Mouse (Mus musculus) spleen, postnatal 10 days (tissue): Measurements from ENCODE around the gene Rab15.

Experiments used
- DNase-seq, 2 experiments: peaks; one replicate each; pipeline ENCODE4 v3.0.0; 2021 to 2022; ENCODE audit warnings: low spot score in 2 of 2

Gene Rab15

DNA sequence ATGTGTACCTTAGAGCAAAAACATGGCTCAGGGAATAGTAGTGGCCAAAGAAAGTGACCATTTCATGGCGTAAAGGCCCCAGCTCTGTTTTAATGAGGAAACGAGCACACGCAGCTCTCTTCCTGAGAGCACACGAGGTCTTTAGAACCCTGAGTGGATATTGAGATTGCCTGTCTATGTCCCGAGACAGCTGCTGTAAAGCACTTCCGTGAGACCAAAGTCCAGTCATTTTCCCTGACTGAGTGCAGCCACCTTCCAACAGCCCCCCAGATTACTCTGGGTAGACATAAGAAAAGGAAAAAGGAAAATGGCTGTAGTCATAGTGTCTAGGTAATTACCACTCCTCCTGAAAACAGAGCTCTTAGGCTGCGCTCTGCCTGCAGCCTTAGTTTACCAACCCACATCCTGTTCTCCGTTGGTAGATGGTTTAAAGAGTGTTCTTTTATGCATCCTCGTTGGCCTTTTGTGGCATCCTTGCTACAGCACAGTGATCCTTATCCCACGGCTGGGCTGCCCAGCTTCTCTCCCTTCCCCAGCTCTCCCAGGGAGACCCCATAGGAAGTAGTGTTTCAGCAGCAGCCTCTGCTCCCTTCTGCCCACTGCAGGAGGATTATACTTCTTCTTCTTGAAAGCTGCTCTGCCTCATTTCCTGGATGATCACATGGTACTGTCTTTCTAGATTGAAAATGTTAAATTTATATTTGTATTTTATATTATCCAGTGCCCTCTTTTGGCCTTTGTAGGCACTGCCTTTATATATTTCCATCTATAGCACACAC lies 44.2 kb downstream of the Rab15 start:
- DNase-seq = no peak

DNA sequence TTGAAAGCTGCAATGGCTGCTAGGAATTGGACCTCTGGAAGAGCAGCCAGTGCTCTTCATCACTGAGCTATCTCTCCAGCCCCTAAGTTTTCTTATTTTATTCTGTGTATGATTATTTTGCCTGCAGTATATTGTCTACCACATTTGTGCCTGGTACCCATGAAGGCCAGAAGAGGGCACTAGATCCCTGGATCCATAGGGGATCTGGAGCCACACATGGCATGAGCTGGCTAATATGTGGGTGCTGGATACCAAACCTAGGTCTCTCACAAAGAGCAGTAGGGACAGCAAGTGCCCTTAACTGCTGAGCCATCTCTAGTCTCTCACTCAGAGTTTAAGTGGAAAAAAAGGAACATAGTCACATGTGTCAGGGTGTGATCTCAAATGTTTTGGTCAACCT lies 44.9 kb downstream of the Rab15 start:
- DNase-seq = no peak

DNA sequence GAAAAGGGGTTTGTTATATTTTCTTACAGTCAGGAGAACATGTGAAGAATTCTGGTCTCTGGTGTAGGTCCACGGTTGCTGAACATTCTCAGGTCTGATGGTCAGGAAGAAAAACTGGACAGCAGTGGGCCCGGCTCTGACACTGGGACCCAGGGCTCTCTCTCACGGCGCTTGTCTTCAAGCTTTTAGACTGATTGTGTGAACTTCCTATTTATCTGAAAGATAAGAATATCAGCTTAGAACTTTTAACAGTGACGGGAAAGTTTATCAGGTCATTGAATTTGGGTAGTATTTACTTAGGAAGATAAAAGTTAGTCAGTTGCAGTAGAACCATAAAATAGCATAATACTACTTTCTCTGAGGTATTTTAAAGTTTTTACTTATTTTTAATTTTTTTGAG lies 45.8 kb downstream of the Rab15 start:
- no peak for DNase-seq

DNA sequence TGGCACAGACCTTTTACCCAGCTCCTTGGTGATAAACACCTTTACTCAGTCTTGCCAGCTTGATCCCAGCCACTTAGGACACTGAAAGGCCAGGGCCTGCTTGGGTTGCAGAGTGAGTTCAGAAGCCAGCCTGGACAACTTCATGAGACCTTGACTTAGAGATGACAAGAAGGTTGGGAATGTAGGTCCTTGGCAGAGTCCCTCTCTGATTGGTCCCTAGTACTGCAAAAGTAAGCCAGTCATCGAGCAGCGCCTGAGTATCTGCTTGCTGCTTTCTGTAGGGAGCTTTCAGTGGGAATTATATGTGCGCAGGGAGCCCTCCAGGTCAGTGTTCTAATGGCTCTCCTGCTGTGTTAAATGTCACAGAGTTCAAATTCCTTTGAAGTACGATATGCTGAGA lies 47.6 kb downstream of the Rab15 start:
- DNase-seq = no peak

DNA sequence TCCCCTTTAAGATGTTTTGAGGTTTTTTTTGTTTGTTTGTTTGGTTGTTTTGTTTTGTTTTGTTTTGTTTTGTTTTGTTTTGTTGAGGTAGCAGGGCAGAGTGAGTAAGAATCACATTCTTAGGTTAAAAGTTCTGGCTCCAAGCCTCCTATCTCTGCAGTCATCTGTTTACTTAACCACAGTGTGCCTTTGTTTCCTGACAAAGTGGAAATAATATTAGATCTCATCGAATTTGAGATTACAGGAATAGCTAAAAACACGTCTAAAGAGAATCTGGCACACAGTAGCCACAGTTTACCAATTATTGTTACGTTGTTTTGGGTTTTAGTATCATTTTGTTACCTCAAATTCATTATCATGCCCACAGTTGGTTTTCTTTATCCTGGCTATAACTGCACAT lies 48.1 kb downstream of the Rab15 start:
- no peak for DNase-seq

DNA sequence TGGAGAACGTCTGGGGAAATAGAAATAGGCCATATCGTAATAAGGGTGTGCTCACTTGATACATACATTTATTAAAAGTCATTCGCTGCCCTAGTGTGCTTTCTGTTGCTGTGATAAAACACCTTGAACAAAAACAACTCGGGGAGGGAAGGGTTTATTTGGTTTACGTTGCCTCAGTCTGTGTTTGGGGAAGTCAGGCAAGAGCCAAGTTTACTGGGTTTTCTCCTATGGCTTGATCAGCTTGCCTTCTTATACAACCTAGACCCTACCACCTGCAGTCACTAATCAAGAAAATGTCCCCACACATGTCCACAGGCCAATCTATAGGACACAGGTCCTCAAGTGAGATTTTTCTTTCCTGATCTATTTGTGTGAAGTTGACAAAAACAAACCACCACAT lies 51.2 kb downstream of the Rab15 start:
- no peak for DNase-seq

DNA sequence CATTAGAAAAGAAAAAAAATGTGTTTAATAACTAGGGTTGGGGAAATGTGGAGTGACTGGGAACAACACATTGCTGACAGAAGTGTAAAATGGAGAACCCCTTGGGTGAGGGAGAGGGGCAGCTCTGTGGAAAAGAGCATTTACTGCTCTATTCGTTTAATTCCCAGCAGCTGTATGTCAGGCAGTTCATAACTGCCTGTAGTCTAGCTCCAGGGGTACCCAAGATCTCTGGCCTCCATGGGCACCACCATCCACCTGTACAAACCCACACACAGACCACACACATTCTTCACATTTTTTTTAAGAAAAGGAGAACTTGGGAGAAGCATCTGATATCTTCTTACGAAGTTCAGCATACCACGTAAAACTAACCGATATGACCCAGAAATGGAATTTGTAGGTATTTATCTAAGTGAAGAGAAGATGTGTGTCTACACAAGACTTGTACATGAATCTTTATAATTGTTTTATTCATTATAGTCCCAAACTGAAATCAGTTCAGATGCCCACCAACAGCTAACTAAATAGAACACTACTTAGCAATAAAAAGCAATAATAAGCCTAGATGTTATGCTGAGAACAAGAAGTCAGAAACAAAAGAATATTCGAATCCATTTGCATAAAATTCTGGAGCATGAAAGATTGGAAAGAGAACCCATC lies 51.7 kb downstream of the Rab15 start:
- no peak for DNase-seq

DNA sequence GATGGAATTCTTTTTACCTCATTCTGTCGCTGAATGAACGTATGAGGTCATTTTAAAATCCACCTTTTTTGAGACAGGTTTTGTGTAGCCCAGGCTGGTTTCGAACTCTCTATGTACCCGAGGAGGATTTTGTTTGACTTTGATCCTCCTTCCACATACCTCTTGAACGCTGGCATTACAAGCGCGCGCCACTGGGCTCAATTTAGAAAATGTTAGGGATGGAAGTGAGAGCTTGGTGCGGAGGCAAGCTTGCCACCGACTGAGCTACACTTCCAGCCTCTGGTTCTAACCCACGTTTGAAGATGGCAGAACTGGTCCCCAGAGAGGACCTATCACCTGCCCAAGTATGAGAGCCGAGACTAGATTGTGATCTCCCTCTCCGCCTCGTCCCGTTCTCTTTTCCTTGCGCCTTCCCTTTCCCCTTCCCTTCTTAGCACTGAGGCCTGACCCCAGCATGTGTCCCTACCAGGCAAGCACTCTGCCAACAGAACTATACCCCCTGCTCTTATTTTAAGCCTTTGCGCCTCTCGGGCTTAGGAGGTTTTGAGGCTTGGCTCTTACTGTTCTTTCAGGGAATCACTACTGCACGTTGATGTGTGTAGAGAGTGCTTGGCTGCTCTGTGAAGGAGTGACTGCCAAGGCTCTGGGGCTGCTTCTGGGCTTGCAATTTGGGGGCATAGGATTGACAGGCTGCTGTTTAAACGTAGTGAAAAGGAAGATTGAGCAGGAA lies 56.6 kb downstream of the Rab15 start:
- no peak for DNase-seq

DNA sequence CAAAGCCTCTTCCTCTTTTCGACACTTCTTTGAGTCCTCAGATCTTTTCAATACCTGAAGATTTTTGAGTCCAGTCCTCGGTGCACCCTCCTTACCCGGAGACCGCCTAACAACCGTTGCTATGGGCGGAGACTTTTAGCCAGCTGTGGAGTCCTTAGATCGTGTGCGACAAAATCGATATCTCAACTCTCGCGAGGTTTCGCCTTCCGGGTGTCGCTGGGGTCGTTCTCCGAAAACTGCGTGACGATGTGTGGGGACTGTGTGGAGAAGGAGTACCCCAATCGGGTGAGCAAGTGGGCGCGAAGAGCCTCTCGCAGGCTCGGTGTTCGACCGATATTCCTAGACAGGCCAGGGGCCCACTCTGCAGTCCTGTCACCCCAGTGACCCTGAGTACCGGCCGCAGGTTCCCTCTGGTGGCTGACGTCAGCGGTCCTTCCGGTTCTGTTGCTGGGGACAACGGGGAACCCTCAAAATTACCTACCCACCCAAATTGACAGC lies 57.3 kb downstream of the Rab15 start, which contains the start of the genes Churc1 and Fntb:
Gene Churc1, plus strand, starts transcription at position 185 of the 498 bp plus-strand sequence.
Gene Fntb, plus strand, starts transcription at position 236 of the 498 bp plus-strand sequence.
- DNase-seq = peak; percentile 93 to 98

DNA sequence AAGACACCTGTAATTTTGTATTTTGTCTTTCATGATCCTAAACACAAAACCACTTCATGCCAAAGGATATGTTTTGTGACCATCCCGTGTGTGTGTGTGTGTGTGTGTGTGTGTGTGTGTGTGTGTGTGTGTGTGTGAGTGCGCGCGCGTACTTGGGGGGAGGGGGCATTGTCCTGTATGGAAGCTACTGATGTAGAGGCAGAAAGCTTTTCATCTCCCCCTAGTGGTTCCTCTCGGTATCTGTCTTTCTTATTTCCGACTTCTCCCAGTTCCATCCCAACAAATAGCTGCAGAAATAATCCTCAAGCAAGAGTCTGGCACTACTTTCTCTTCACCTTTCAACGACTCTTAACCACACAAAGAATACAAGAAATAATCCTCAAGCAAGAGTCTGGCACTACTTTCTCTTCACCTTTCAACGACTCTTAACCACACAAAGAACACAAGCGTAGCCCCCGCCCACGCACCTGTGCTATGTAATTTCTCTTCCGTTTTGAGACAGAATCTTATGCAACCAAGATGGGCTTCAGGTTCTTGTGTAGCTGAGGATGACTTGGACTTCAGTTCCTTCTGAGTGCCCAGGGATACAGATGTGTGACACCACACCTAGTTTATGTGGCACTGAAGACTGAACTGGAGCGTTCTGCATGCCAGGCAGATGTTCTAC lies 69.9 kb downstream of the Rab15 start:
- DNase-seq = peak in 1 of 2 experiments; percentile 49

DNA sequence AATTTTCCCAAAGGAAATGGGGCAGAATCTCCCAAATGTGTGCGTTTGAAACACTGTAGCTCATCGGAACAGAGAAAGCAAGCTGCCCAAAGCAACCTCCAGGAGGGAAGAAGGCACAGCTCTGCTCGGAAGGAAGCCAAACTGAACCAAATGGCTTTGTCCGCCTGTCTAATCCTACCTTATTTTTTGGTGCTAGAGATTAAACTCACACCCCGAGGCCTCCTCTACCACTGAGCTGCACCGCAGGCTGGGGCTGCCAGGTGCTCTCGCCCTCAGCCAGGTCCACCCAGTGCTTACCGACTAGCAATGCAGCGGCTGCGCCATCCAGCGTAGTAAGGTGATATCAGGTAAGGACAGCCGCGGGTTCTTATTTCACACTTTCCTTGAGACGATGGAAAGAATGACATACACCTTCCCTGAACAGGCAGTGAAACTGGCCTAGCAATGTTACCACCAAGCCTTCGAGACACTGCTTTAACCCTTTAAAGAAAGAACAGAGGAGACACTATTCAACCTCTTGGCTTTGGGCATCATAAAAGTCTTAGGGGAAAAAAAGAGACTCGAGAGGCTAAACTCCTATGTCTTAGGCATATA lies 71.7 kb downstream of the Rab15 start:
- DNase-seq = no peak
